Mouse (Mus musculus) embryonic stem cell, embryonic (primary cell): ENCODE data around the gene Qk.

Experiments used
- CTCF ChIA-PET, 4 experiments: fragments of 300-600 bp in 2 of 4; fragments of 350-600 bp in 2 of 4; sonication (Branson Sonifier 250); formaldehyde crosslinking; loops; one replicate each; lab custom pipeline; 2022; ENCODE audit warnings: inconsistent platforms in 2 of 4; lab: Charles Lee
- POLR2A ChIA-PET, 4 experiments: fragments of 300-600 bp in 2 of 4; fragments of 350-600 bp in 2 of 4; sonication (Branson Sonifier 250); formaldehyde crosslinking; loops; one replicate each; lab custom pipeline; 2022; ENCODE audit warnings: antibody characterized with exemption in 4 of 4, inconsistent platforms in 1 of 4; lab: Charles Lee

The Qk gene

GRCm38 (mm10) chr17:10209154-10209777 lies 110.4 kb downstream of the Qk start:
- ChIA-PET CTCF (interaction anchor here in 1 of 4 experiments (0.5 kb wide), 1 partner anchor 292 kb away, joined by 3 read pairs; no protein-coding TSS in a partner anchor), POLR2A (interaction anchor here in 2 of 4 experiments (1.0 to 2.2 kb wide), 5 partner anchors 9 to 224 kb away, joined by 3 to 7 read pairs (median 6); no protein-coding TSS in a partner anchor)

- CTCF ChIA-PET, result no interaction called here
- POLR2A ChIA-PET, result interaction anchor here in 2 of 4 experiments (0.6 to 0.9 kb wide), 2 partner anchors 97 to 109 kb away, joined by 3 read pairs; no protein-coding TSS in a partner anchor
Measured at GRCm38 (mm10) chr17:10198662-10199061, 121.0 kb downstream of the Qk start.

DNA sequence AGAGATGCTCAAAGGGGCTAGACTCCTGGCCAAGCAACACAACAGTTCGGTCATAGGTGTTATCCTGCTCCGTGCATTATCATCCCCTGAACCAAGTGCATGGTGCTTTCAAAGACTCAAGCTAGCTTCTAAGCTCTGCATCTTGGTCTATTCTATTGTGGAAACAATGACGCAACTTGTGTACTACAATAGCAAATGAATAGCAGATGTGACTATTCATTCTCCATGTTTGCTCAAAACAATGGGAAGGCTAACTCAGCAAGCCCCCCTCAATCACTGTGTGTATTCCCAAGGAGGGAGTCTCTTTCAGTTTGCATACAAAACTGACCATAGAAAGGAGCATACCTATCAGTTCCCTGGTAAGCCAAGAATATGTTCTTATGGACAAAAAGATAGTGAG lies 121.4 kb downstream of the Qk start:
- POLR2A ChIA-PET, result interaction anchor here in 2 of 4 experiments (0.6 to 1.8 kb wide), 5 partner anchors 8 to 110 kb away, joined by 3 to 6 read pairs (median 3); no protein-coding TSS in a partner anchor
- CTCF ChIA-PET, result interaction anchor here in 1 of 4 experiments (0.6 kb wide), 1 partner anchor 253 kb away, joined by 3 read pairs; no protein-coding TSS in a partner anchor

- CTCF ChIA-PET, result interaction anchor here in 1 of 4 experiments (0.6 kb wide), 1 partner anchor 1076 kb away, joined by 3 read pairs; no protein-coding TSS in a partner anchor
- POLR2A ChIA-PET, result no interaction called here
Measured at GRCm38 (mm10) chr17:10195703-10196102, 124.0 kb downstream of the Qk start.

DNA sequence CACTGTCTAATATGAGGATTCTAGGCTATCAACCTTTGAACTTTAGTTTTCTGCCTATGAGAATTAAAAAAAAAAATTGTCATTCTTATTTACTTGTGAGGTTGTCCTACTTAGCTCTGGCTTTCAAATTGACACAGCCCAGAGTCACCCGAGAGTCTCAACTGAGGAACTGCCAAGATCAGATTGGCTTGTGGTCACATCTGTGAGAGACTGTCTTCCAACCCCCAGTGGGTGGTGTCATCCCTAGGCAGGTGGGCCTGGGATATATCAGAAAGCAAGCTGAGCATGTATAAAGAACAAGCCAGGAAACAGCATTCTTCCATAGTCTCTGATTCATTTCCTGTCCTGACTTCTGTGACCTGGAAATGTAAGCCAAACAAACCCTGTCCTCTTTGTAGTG lies 128.8 kb downstream of the Qk start:
- ChIA-PET POLR2A (interaction anchor here in 1 of 4 experiments (1.0 kb wide), 1 partner anchor 15 kb away, joined by 3 read pairs; no protein-coding TSS in a partner anchor), CTCF (no interaction called here)

- POLR2A ChIA-PET, result interaction anchor here in 1 of 4 experiments (0.9 kb wide), 1 partner anchor 25 kb away, joined by 3 read pairs; no protein-coding TSS in a partner anchor
- CTCF ChIA-PET, result no interaction called here
Measured at GRCm38 (mm10) chr17:10188481-10188880, 131.2 kb downstream of the Qk start.

GRCm38 (mm10) chr17:10187431-10188020 lies 132.1 kb downstream of the Qk start:
- CTCF ChIA-PET, result no interaction called here
- POLR2A ChIA-PET, result interaction anchor here in 1 of 4 experiments (0.9 kb wide), 1 partner anchor 24 kb away, joined by 3 read pairs; no protein-coding TSS in a partner anchor

DNA sequence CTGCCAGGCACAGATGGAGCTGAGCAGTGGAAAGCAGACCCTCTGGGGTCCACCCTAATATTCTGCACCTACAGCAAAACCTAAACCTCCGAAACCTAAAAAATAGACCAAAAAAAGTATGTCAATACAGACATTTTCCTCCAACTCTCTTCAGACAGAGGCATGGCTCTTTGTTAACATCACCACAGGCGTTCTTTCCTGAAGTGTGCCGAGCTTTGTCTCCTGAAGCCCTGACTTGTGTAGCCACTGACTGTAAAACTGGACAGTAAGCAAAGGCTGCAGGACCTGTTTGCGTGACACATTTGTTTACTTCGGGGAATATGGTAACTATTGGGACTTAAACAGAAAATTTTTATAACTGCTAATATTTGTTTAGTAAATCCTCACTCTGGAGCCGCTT lies 137.9 kb downstream of the Qk start:
- POLR2A ChIA-PET, result no interaction called here

DNA sequence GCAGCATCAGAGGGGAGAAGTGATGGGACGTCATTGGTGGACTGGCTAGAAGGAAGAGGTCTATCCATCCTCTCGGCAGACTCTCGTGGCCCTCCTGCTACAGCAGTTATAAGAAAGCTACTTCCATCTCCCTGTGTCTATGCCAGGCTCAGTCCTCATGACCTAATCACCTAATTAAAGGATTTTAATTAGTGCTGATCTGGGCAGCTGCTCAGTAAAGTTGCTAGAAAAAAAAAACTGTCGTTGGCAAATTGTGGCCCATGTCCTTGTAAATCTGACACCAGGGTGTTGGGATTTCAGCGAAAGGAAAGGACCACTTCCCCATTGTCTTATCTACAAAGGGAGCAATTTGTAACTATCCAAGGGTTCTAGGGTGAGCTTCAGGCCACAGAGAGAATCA lies 142.6 kb downstream of the Qk start:
- ChIA-PET CTCF (interaction anchor here in 2 of 4 experiments (0.6 to 0.7 kb wide), 2 partner anchors 324 to 709 kb away, joined by 3 to 4 read pairs; no protein-coding TSS in a partner anchor), POLR2A (interaction anchor here in 2 of 4 experiments (0.5 to 0.6 kb wide), 2 partner anchors 16 to 352 kb away, joined by 3 to 5 read pairs; no protein-coding TSS in a partner anchor)

More for the DNA sequence above, 137.9 kb downstream of the Qk start:
- CTCF ChIA-PET, result no interaction called here

DNA sequence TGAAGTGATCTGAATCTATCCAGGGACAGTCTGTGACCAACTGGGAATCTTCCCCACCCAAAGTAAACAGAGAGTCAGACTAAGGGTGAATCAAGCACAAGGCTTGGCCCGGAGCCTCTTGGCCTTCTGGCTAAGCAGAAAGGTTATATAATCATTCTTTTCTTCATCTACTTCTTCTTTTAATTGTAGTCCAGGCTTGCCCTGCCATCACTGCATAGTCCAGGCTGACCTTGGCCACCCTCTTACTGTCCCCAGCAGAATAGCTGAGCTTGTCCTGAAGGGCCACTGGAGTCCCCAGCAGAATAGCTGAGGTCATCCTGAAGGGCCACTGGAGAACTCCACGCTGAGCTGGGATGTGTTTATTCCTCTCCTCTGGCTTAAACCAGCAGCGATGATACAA lies 158.4 kb downstream of the Qk start:
- POLR2A ChIA-PET, result no interaction called here
- CTCF ChIA-PET, result interaction anchor here in 1 of 4 experiments (0.6 kb wide), 1 partner anchor 1916 kb away, joined by 3 read pairs; no protein-coding TSS in a partner anchor

DNA sequence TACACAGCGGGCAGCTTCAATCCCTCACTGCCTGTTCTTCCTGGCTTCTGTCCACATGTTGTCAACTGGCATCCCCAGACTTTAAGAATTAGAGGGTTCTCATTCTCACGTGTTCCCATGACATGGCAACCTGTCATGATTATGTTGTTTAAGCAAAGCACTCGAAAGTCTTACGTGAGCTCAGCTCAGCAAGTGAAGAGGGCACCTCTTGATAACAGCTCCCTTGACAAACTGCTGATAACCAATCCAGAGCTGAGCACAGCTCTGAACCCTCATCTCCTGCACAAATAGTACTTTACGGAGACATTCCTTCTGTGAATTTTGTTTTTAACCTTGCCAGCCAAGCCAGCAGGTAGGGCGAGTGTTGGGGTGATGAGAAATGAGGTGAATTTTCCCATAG lies 159.2 kb downstream of the Qk start:
- ChIA-PET CTCF (no interaction called here), POLR2A (interaction anchor here in 1 of 4 experiments (0.6 kb wide), 1 partner anchor 17 kb away, joined by 3 read pairs; no protein-coding TSS in a partner anchor)

DNA sequence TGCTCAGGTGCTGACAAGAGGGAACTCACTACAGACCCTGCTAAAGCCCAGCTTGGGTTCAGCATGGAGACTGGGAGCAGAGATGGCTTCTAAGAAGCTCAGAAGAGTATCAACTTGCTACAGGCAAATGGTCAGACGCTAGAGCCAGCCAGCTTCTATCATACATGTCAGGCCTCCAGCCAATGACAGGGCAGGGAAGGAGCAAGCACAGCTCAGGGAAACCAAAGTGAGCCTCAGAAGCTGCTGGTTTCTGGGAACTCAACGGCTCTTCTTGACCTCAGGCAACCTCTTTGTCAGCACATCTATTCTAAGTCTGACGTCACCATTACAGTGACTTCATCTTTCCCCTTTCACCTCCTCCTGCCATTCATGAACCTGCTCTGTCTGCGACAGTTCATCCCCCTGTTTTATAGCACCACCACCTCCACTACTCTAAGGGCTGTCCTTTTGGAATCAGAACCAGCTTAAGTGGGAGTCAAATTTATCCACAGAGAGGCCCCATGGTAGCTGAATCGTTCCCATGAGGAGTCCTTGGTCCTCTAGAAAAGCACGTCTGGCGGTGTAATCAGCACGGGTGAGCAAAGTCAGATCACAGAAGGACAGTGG lies 166.7 kb downstream of the Qk start:
- POLR2A ChIA-PET, result interaction anchor here in 1 of 4 experiments (1.3 kb wide), 1 partner anchor 74 kb away, joined by 3 read pairs; no protein-coding TSS in a partner anchor
- CTCF ChIA-PET, result no interaction called here
